Mouse (Mus musculus): Measurements from ENCODE around the gene Sugp2. TPM values are rescaled to one million over a fixed set of nuclear protein-coding genes. Genes with fewer than 3 reads are reported as not detected.

Gene Sugp2
- polyA plus RNA-seq, 1 experiment = 28.9 TPM

DNA sequence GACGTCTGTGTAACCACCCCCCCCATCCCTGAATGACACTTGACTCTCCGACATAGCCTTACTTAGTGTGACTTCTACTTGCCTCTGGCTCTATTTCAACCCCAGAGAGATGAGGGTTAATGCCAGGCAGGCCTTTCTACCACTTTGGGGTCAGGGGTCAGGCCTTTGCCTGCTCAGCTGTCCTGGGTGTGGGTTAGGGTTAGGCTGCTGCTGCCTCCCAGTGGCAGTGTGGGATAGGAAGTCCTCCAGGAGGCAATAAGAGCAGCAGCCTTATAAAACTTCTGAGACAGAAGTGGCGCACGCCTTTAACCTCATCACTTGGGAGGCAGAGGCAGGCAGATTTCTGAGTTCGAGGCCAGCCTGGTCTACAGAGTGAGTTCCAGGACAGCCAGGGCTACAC lies 6.6 kb downstream of the Sugp2 start:
- Histone ChIP-seq H3K27ac (ENCODE audit: insufficient read depth, low read length) (no peak overlapping the region), H3K4me3 (ENCODE audit: insufficient read depth, low read length) (no peak overlapping the region), H3K4me1 (ENCODE audit: control insufficient read depth, insufficient read depth, low read length) (peaks cover 6% of the 10 kb centered on the region)
- TF ChIP-seq CTCF (IDR thresholded peaks at IDR 0.05; ENCODE audit: borderline replicate concordance, insufficient read depth, low read length) (no peak; the same call in 1 of the 2 replicates), POLR2A (IDR thresholded peaks at IDR 0.05; ENCODE audit: low read depth, low read length) (no peak)

DNA sequence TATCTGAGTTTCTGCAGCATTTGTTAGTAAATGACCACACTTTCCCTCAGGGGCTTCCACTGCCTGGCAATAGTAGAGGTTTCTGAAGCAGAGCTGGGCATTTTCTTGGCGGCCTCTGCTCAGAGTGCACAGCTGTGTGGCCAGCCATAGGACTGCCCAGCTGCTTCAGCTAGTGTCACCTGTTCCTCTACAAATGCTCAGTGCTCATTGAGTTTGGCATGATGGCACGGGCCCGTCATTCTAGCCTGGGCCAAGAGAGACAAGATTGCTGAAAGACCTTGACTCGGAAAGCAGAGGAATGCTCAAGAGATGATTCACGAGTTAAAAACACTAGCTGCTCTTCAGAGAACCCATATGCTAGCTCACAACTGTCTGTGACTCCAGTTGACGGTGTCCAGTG lies 12.6 kb downstream of the Sugp2 start:
- Histone ChIP-seq H3K27ac (ENCODE audit: insufficient read depth, low read length) (no peak overlapping the region), H3K4me3 (ENCODE audit: insufficient read depth, low read length) (no peak overlapping the region), H3K4me1 (ENCODE audit: control insufficient read depth, insufficient read depth, low read length) (no peaks in the 10 kb centered on the region)
- TF ChIP-seq POLR2A (IDR thresholded peaks at IDR 0.05; ENCODE audit: low read depth, low read length) = no peak
- TF ChIP-seq CTCF (IDR thresholded peaks at IDR 0.05; ENCODE audit: borderline replicate concordance, insufficient read depth, low read length) = no peak

DNA sequence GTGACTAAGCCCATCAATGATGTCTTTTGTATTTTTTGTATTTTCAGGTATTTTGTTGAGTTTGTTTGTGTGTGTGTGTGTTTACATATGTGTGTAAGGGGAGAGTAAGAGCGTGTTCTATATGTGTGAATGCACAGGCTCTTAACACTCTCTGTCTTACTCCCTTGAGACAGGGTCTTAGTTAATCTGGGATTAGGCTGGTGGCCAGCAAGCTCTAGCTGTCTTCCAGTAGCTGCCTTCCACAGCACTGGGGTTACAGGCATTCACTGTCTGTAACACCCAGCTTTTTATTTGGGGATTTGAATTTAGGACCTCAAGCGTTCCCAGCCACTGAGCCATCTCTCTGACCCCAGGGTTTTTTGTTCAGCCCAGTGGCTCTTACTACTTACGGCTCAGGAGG lies 13.8 kb downstream of the Sugp2 start:
- H3K4me1 ChIP-seq (ENCODE audit: control insufficient read depth, insufficient read depth, low read length) = no peaks in the 10 kb centered on the region
- H3K27ac ChIP-seq (ENCODE audit: insufficient read depth, low read length) = no peak overlapping the region
- H3K4me3 ChIP-seq (ENCODE audit: insufficient read depth, low read length) = no peak overlapping the region
- TF ChIP-seq POLR2A (IDR thresholded peaks at IDR 0.05; ENCODE audit: low read depth, low read length) (no peak), CTCF (IDR thresholded peaks at IDR 0.05; ENCODE audit: borderline replicate concordance, insufficient read depth, low read length) (no peak)

DNA sequence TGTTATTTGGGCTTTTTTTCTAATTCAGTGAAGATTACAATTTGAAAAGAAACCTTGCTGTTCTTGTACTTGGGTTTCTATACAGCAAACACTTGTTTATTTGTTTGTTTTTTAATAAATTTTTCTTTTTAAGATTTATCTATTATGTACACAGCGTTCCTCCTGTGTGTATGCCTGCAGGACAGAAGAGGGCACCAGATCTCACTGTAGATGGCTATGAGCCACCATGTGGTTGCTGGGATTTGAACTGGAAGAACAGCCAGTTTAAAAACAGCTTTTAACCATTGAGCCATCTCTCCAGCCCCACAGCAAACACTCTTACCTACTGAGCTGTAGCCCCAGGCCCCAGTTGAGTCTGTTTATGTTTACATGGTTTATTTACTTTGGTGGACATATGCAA lies 20.6 kb downstream of the Sugp2 start:
- no peak overlapping the region for H3K27ac ChIP-seq (ENCODE audit: insufficient read depth, low read length)
- no peak overlapping the region for H3K4me3 ChIP-seq (ENCODE audit: insufficient read depth, low read length)
- TF ChIP-seq POLR2A (IDR thresholded peaks at IDR 0.05; ENCODE audit: low read depth, low read length) (no peak), CTCF (IDR thresholded peaks at IDR 0.05; ENCODE audit: borderline replicate concordance, insufficient read depth, low read length) (peak; percentile 4; the same call in 1 of the 2 replicates)
- H3K4me1 ChIP-seq (ENCODE audit: control insufficient read depth, insufficient read depth, low read length) = no peaks in the 10 kb centered on the region

DNA sequence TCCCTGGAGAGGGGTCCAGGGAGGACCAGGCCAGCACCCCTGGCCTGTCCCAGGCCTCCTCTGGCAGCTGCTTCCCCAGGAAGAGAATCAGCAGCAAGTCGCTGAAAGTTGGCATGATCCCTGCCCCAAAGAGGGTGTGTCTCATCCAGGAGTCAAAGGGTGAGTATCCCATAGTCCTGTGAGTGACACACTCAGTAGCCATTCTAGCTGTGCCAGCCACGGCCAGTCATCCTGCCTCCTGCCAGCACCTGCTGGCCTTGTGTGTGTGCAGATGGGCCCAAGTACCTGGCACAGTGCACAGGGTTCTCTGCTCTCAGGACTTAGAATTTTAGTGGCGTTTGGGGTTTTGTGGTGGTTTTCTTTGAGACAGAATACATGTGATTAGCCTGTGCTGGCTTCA lies 23.4 kb downstream of the Sugp2 start:
- no peak overlapping the region for H3K4me3 ChIP-seq (ENCODE audit: insufficient read depth, low read length)
- no peak overlapping the region for H3K27ac ChIP-seq (ENCODE audit: insufficient read depth, low read length)
- TF ChIP-seq CTCF (IDR thresholded peaks at IDR 0.05; ENCODE audit: borderline replicate concordance, insufficient read depth, low read length) = no peak
- TF ChIP-seq POLR2A (IDR thresholded peaks at IDR 0.05; ENCODE audit: low read depth, low read length) = no peak
- no peaks in the 10 kb centered on the region for H3K4me1 ChIP-seq (ENCODE audit: control insufficient read depth, insufficient read depth, low read length)

DNA sequence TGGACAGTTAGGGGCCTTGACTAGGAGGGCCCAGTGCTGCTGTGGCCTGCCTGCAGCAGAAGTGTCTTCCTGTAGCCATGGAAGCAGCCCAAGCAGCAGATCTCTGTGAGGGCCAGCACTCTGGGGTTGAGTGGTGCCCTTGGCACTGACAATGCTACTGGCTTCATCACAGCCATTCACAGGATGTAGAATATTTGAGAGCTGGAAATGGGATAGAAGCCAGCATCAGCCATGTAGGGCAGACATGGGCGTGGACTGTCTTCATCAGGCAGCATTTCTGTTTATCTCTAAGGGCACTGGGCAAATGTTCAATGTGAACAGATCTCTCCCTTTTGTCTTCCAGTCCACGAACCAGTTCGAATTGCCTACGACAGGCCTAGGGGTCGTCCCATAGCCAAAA lies 24.6 kb downstream of the Sugp2 start:
- no peak overlapping the region for H3K4me3 ChIP-seq (ENCODE audit: insufficient read depth, low read length)
- TF ChIP-seq CTCF (IDR thresholded peaks at IDR 0.05; ENCODE audit: borderline replicate concordance, insufficient read depth, low read length) = no peak
- TF ChIP-seq POLR2A (IDR thresholded peaks at IDR 0.05; ENCODE audit: low read depth, low read length) = no peak
- H3K27ac ChIP-seq (ENCODE audit: insufficient read depth, low read length) = no peak overlapping the region
- H3K4me1 ChIP-seq (ENCODE audit: control insufficient read depth, insufficient read depth, low read length) = no peaks in the 10 kb centered on the region

DNA sequence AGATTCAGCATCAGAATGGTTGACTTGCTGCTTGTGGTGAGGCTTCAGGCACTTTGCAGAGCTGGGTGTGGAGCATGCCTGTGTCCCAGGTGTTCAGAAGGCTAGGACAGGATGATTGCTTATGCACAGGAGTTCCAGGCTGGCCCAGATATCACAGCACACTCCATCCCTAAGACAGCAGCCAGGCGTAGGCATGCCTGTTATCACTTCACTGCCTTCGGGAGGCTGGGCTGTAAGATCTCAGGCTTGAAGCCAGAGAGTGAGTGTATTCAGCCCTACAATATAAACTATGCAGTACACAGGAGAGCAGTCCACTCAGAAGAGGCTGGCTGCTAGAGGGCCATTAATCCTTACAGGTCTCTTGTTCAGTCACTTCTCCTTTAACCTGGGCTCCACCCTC lies 25.0 kb downstream of the Sugp2 start:
- Histone ChIP-seq H3K27ac (ENCODE audit: insufficient read depth, low read length) (no peak overlapping the region), H3K4me3 (ENCODE audit: insufficient read depth, low read length) (no peak overlapping the region), H3K4me1 (ENCODE audit: control insufficient read depth, insufficient read depth, low read length) (no peaks in the 10 kb centered on the region)
- TF ChIP-seq POLR2A (IDR thresholded peaks at IDR 0.05; ENCODE audit: low read depth, low read length) = no peak
- no peak for TF ChIP-seq CTCF (IDR thresholded peaks at IDR 0.05; ENCODE audit: borderline replicate concordance, insufficient read depth, low read length)

DNA sequence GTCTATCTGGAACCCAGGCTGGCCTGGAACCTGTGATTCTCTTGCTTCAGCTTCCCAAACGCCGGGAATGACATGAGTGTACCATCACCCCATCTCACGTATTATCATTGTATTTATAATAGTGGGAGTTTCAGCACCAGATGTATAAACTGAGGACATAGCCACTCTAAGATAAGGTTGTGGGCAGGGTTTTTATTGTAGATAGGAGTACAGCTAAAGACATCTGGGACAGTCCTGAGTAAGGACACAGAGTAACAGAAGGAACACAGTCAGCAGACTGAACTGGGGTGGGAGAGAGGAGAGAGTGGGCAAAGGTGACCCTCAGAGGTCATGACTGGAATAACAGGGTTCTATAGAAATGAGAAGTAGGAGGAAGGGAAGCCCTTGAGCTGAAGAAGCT lies 33.6 kb downstream of the Sugp2 start:
- no peak overlapping the region for H3K27ac ChIP-seq (ENCODE audit: insufficient read depth, low read length)
- H3K4me3 ChIP-seq (ENCODE audit: insufficient read depth, low read length) = no peak overlapping the region
- H3K4me1 ChIP-seq (ENCODE audit: control insufficient read depth, insufficient read depth, low read length) = no peaks in the 10 kb centered on the region
- TF ChIP-seq CTCF (IDR thresholded peaks at IDR 0.05; ENCODE audit: borderline replicate concordance, insufficient read depth, low read length) = no peak

DNA sequence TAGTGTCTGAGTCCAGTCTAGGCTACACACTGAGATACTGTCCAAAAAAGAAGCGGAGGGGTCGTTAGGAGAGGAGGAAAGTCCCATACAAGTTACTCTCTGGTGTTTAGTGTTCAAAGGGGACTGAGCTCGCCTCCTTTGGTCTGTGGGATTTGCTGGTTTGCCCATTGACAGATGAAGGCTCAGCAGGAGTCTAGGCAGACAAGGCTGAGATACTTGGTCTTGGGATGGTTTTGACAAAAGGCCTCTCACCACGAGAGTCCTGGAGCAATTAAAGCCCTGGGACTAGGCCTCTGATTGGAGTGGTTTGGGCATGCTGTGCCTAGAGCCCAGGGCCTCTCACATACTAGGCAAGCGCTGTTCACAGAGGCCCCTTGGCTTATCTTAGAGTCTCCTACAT lies 34.3 kb downstream of the Sugp2 start:
- H3K4me1 ChIP-seq (ENCODE audit: control insufficient read depth, insufficient read depth, low read length) = no peaks in the 10 kb centered on the region
- H3K4me3 ChIP-seq (ENCODE audit: insufficient read depth, low read length) = no peak overlapping the region
- H3K27ac ChIP-seq (ENCODE audit: insufficient read depth, low read length) = no peak overlapping the region
- TF ChIP-seq POLR2A (IDR thresholded peaks at IDR 0.05; ENCODE audit: low read depth, low read length) (no peak), CTCF (IDR thresholded peaks at IDR 0.05; ENCODE audit: borderline replicate concordance, insufficient read depth, low read length) (no peak)

DNA sequence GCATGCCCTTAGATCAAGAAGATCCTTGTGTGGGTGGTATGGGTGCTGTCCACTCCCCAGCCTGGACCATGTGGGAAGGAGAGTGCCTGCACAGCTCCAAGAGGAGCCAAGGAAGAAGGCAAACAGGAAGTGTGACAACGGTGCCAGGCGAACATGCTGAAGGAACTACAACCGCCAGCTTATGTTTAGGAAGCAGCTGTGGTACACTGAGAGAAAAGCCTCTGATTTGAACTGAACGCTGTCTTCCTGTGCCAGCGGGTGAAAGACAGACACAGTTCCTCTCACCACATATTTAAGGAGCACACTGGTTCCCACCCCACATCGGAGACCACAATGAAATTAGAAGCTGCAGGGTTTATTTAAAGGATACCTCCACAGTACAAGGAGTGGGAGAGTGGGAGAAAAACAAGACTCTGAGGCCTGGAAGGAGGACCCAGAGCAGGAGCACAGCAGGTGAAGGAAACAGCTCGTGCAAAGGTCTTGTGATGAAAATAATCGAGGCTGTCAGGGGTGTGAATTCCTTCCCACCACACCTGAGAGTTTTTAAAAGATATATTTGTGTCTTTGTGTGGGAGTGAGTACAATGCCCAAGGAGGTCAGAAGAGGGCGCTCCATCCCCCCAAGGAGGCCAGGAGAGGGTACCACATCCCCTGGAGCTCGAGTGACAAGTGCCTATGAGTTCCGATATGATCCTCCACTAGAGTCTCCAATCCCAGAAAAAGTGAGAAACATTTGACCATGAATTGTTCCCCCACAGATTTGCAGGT lies 35.0 kb downstream of the Sugp2 start:
- no peak overlapping the region for H3K27ac ChIP-seq (ENCODE audit: insufficient read depth, low read length)
- TF ChIP-seq CTCF (IDR thresholded peaks at IDR 0.05; ENCODE audit: borderline replicate concordance, insufficient read depth, low read length) (no peak), POLR2A (IDR thresholded peaks at IDR 0.05; ENCODE audit: low read depth, low read length) (no peak)
- H3K4me3 ChIP-seq (ENCODE audit: insufficient read depth, low read length) = no peak overlapping the region
- H3K4me1 ChIP-seq (ENCODE audit: control insufficient read depth, insufficient read depth, low read length) = no peaks in the 10 kb centered on the region

Measured in embryonic fibroblast, embryonic 13.5 days (primary cell).